Mouse (Mus musculus) E14TG2a.4 (cell line): ENCODE data around the gene A530016L24Rik.

Source experiments
- CTCF ChIP-seq: conservative IDR thresholded peaks from 2 replicates; pipeline ENCODE4 v1.5.1; 2014; ENCODE audit warnings: low read length
- NANOG ChIP-seq: IDR thresholded peaks from 2 replicates; pipeline ENCODE4 v1.6.1; 2014; ENCODE audit warnings: borderline replicate concordance, low read length, mixed read lengths
- POU5F1 ChIP-seq: IDR thresholded peaks from 2 replicates; pipeline ENCODE4 v1.6.1; 2014; ENCODE audit warnings: low read length, borderline replicate concordance

- TF ChIP-seq CTCF (no peak), NANOG (no peak), POU5F1 (no peak)
Measured at GRCm38 (mm10) chr12:112451381-112451780, 37.9 kb upstream of the A530016L24Rik start.
